Mouse (Mus musculus) heart, adult 2 months (tissue): ENCODE measurements around the gene Cdc26.

Experiments used
- CTCF ChIP-seq: fragments of 200-600 bp; IDR thresholded peaks from 2 replicates; pipeline ENCODE4 v1.8.1; 2022; ENCODE audit warnings: antibody characterized with exemption, mild to moderate bottlenecking, moderate library complexity
- POLR2A ChIP-seq: fragments of 200-500 bp; IDR thresholded peaks from 2 replicates; pipeline ENCODE4 v1.6.1; 2011; ENCODE audit warnings: mild to moderate bottlenecking, low read depth, low read length, control low read depth; ENCODE audit not compliant: insufficient read depth

- TF ChIP-seq POLR2A = no peak
- TF ChIP-seq CTCF = no peak
These were observed 10.0 kb upstream of the Cdc26 start for GRCm38 (mm10) chr4:62418448-62418847.
